Mouse (Mus musculus) CH12.LX (cell line): ENCODE measurements at regions not wholly inside any gene's neighbourhood (a gene's known extent, or its start where the extent isn't known, plus 50 kb on each side); places are given as distances from the start of the nearest gene placed in this dataset.

Experiments
- DNase-seq: peaks from one replicate; pipeline ENCODE4 v3.0.0-alpha.2; 2013; ENCODE audit errors: extremely low read depth
- H3K27ac ChIP-seq: 2 replicates; pipeline ENCODE4 v1.5.1; 2012; ENCODE audit warnings: low read depth, mild to moderate bottlenecking, control low read depth, moderate library complexity; ENCODE audit not compliant: insufficient read depth
- H3K27me3 ChIP-seq: replicated peaks from 2 replicates; pipeline ENCODE3; 2012; ENCODE audit warnings: inconsistent platforms
- H3K36me3 ChIP-seq, 2 experiments: replicated peaks in 1 of 2; 2 replicates each; pipeline versions ENCODE3 to v1.6.1; 2012; ENCODE audit warnings: inconsistent platforms in 1 of 2, low read length in 1 of 2, mild to moderate bottlenecking in 1 of 2, mixed read lengths in 1 of 2, moderate library complexity in 1 of 2; ENCODE audit not compliant: control insufficient read depth in 1 of 2, insufficient read depth in 1 of 2
- H3K4me1 ChIP-seq, 2 experiments: 2 replicates each; pipeline ENCODE4 v1.6.1; 2012; ENCODE audit warnings: inconsistent platforms in 1 of 2, moderate library complexity in 1 of 2; ENCODE audit not compliant: insufficient read depth in 2 of 2, control insufficient read depth in 1 of 2
- H3K4me2 ChIP-seq: 2 replicates; pipeline ENCODE4 v1.6.1; 2012; ENCODE audit warnings: low read depth, mild to moderate bottlenecking, control low read depth; ENCODE audit not compliant: poor library complexity, insufficient read depth, severe bottlenecking
- H3K4me3 ChIP-seq, 3 experiments: fragments of 150-350 bp in 1 of 3; sonication (generic) in 1 of 3; replicated peaks in 1 of 3; 2 replicates each; pipeline versions ENCODE3 to v1.5.1; 2011 to 2012; ENCODE audit warnings: low read depth in 2 of 3, low read length in 2 of 3, mild to moderate bottlenecking in 2 of 3, moderate library complexity in 2 of 3, control low read depth in 1 of 3, improper control_type of control experiment in 1 of 3, inconsistent platforms in 1 of 3, mixed read lengths in 1 of 3; ENCODE audit not compliant: poor library complexity in 1 of 3
- H3K79me2 ChIP-seq: replicated peaks from 2 replicates; pipeline ENCODE4 v1.6.1; 2012; ENCODE audit warnings: mild to moderate bottlenecking, moderate library complexity; ENCODE audit not compliant: control insufficient read depth, poor library complexity, insufficient read depth, severe bottlenecking; ENCODE audit errors: extremely low read depth
- H3K9ac ChIP-seq: 2 replicates; pipeline ENCODE4 v1.6.1; 2012; ENCODE audit warnings: low read depth, mild to moderate bottlenecking, control low read depth, moderate library complexity; ENCODE audit not compliant: insufficient read depth
- H3K9me3 ChIP-seq: replicated peaks from 2 replicates; pipeline ENCODE3; 2012; ENCODE audit warnings: low read length, inconsistent platforms, mixed read lengths
- CHD2 ChIP-seq: IDR thresholded peaks from 2 replicates; pipeline ENCODE4 v1.6.1; 2011; ENCODE audit warnings: low read length, improper control_type of control experiment
- CTCF ChIP-seq, 2 experiments: IDR thresholded peaks in 1 of 2; conservative IDR thresholded peaks in 1 of 2; 2 replicates each; pipeline ENCODE4 v1.5.1; 2011 to 2012; ENCODE audit warnings: low read depth in 2 of 2, low read length in 2 of 2, improper control_type of control experiment in 1 of 2, inconsistent platforms in 1 of 2, mild to moderate bottlenecking in 1 of 2, moderate library complexity in 1 of 2
- IRF4 ChIP-seq: IDR thresholded peaks from 2 replicates; pipeline ENCODE4 v1.6.1; 2014; ENCODE audit warnings: low read depth, mild to moderate bottlenecking, inconsistent platforms, low read length, improper control_type of control experiment
- JUND ChIP-seq: conservative IDR thresholded peaks from 2 replicates; pipeline ENCODE4 v1.6.1; 2011; ENCODE audit warnings: low read depth, low read length, improper control_type of control experiment
- MAFK ChIP-seq: IDR thresholded peaks from 2 replicates; pipeline ENCODE4 v1.6.1; 2011; ENCODE audit warnings: low read length, improper control_type of control experiment; ENCODE audit not compliant: insufficient replicate concordance
- MEF2A ChIP-seq: IDR thresholded peaks from 2 replicates; pipeline ENCODE4 v1.6.1; 2014; ENCODE audit warnings: low read depth, mild to moderate bottlenecking, inconsistent platforms, low read length, improper control_type of control experiment, borderline replicate concordance
- MXI1 ChIP-seq: IDR thresholded peaks from 2 replicates; pipeline ENCODE4 v1.6.1; 2011; ENCODE audit warnings: mild to moderate bottlenecking, low read depth, low read length, improper control_type of control experiment
- MYC ChIP-seq: IDR thresholded peaks from 2 replicates; pipeline ENCODE4 v1.6.1; 2011; ENCODE audit warnings: low read depth, mild to moderate bottlenecking, improper control_type of control experiment, low read length
- NRF1 ChIP-seq: IDR thresholded peaks from 2 replicates; pipeline ENCODE4 v1.6.1; 2014; ENCODE audit warnings: low read depth, mild to moderate bottlenecking, inconsistent platforms, low read length, improper control_type of control experiment, moderate library complexity
- POLR2AphosphoS2 ChIP-seq: IDR thresholded peaks from 2 replicates; pipeline ENCODE4 v1.6.1; 2011; ENCODE audit warnings: low read depth, low read length, improper control_type of control experiment
- RAD21 ChIP-seq: IDR thresholded peaks from 2 replicates; pipeline ENCODE4 v1.6.1; 2011; ENCODE audit warnings: low read depth, mild to moderate bottlenecking, low read length, improper control_type of control experiment, moderate library complexity
- RCOR1 ChIP-seq: conservative IDR thresholded peaks from 2 replicates; pipeline ENCODE4 v1.6.1; 2012; ENCODE audit warnings: low read depth, mild to moderate bottlenecking, inconsistent platforms, low read length, improper control_type of control experiment
- USF1 ChIP-seq: IDR thresholded peaks from 2 replicates; pipeline ENCODE4 v1.6.1; 2014; ENCODE audit warnings: low read depth, mild to moderate bottlenecking, inconsistent platforms, low read length, improper control_type of control experiment
- USF2 ChIP-seq: conservative IDR thresholded peaks from 2 replicates; pipeline ENCODE4 v1.6.1; 2011; ENCODE audit warnings: low read depth, low read length, improper control_type of control experiment
- ZC3H11A ChIP-seq: IDR thresholded peaks from 2 replicates; pipeline ENCODE4 v1.6.1; 2012; ENCODE audit warnings: low read depth, mild to moderate bottlenecking, inconsistent platforms, low read length, improper control_type of control experiment
- ZMIZ1 ChIP-seq: IDR thresholded peaks from 2 replicates; pipeline ENCODE4 v1.6.1; 2012; ENCODE audit warnings: low read depth, mild to moderate bottlenecking, inconsistent platforms, low read length, improper control_type of control experiment
- dilution Hi-C: fragments of 300-500 bp; cut with MboI; formaldehyde crosslinking; loops from 2 replicates; pipeline ENCODE4 v1.14.3; 2020; ENCODE audit warnings: low sequenced_read_pairs; ENCODE audit not compliant: extremely low pct_unique_long_range_greater_than_20kb, extremely low pct_ligation_motif_present
- in situ Hi-C: fragments of 300-500 bp; cut with MboI; formaldehyde crosslinking; loops from 3 replicates; pipeline ENCODE4 v1.14.3; 2019; ENCODE audit warnings: low sequenced_read_pairs, low pct_ligation_motif_present, low pct_unique_long_range_greater_than_20kb, mixed read lengths

- H3K4me2 ChIP-seq, result no peak overlapping the region
- H3K79me2 ChIP-seq, result no peaks in the 10 kb centered on the region
- no peak for DNase-seq
- no peaks in the 10 kb centered on the region for H3K27me3 ChIP-seq
- dilution Hi-C loops (no loop called here), in situ Hi-C loops (no loop called here)
- no peak overlapping the region for H3K4me3 ChIP-seq
- H3K9ac ChIP-seq, result no peak overlapping the region
- TF ChIP-seq RAD21 (no peak), NRF1 (no peak), IRF4 (no peak), RCOR1 (no peak), MEF2A (no peak), USF1 (no peak), USF2 (no peak), CTCF (conservative IDR thresholded peaks at IDR 0.05 in 1 of 2, IDR thresholded peaks at IDR 0.05 in 1 of 2; ENCODE audit: low read depth in 2 of 2, low read length in 2 of 2) (no peak)
- no peaks in the 10 kb centered on the region for H3K36me3 ChIP-seq
- no peaks in the 10 kb centered on the region for H3K9me3 ChIP-seq
- H3K4me1 ChIP-seq, result no peaks in the 10 kb centered on the region
- H3K27ac ChIP-seq, result no peak overlapping the region
Observed at GRCm38 (mm10) chrX:11924639-11925302, 235.4 kb downstream of the Bcor start.

- Histone ChIP-seq H3K9ac (no peak overlapping the region), H3K79me2 (no peaks in the 10 kb centered on the region), H3K36me3 (no peaks in the 10 kb centered on the region), H3K4me2 (no peak overlapping the region), H3K9me3 (no peaks in the 10 kb centered on the region), H3K27me3 (no peaks in the 10 kb centered on the region), H3K27ac (no peak overlapping the region), H3K4me3 (no peak overlapping the region)
- dilution Hi-C loops, result no loop called here
- DNase-seq, result no peak
- TF ChIP-seq JUND (no peak), RCOR1 (no peak), MYC (no peak), MAFK (no peak), MXI1 (no peak), ZMIZ1 (no peak), POLR2AphosphoS2 (no peak), CHD2 (no peak), ZC3H11A (no peak)
- TF ChIP-seq, all 38 proteins: peak for 0
- in situ Hi-C loops, result no loop called here
- H3K4me1 ChIP-seq, result no peaks in the 10 kb centered on the region
Observed at GRCm38 (mm10) chrX:11926868-11927535, 233.2 kb downstream of the Bcor start.
